Mouse (Mus musculus): ENCODE measurements around the gene Mmachc.
"Not testable (repeated sequence)": the region's sequence is repeated elsewhere in the genome, so short reads cannot be mapped to it uniquely, and the experiment has no call there.

GRCm38 (mm10) chr4:116659916-116660315 lies 48.3 kb downstream of the Mmachc start:
- not testable (repeated sequence) for TF ChIP-seq TCF12 (IDR thresholded peaks at IDR 0.05; ENCODE audit: insufficient read depth, poor library complexity, severe bottlenecking); POLR2A (IDR thresholded peaks at IDR 0.05; ENCODE audit: insufficient read length, low read depth); MAX (IDR thresholded peaks at IDR 0.05; ENCODE audit: low read depth); TCF3 (IDR thresholded peaks at IDR 0.05; ENCODE audit: insufficient read length, low read depth); E2F4 (IDR thresholded peaks at IDR 0.05; ENCODE audit: insufficient read depth); USF1 (IDR thresholded peaks at IDR 0.05; ENCODE audit: low read depth)
